Mouse (Mus musculus) MEL (cell line): ENCODE data around the gene Cyp1a2. TPM values are rescaled to one million over a fixed set of nuclear protein-coding genes. Genes with fewer than 3 reads are reported as not detected.
A peak's percentile ranks its signal among the peaks of the same experiment; 100 is the strongest.

ENCODE experiments used
- DNase-seq: peaks from one replicate; pipeline ENCODE4 v3.0.0; 2011; ENCODE audit warnings: low read depth, low spot score
- H3K27ac ChIP-seq: 2 replicates; pipeline ENCODE4 v1.5.1; 2012; ENCODE audit warnings: low read depth, mild to moderate bottlenecking, control low read depth, low read length, moderate library complexity; ENCODE audit not compliant: control insufficient read depth
- H3K27me3 ChIP-seq, 2 experiments: fragments of 150-350 bp in 1 of 2; sonication (generic) in 1 of 2; 2 replicates each; pipeline ENCODE4 v1.6.1; 2012; ENCODE audit warnings: low read length in 2 of 2, mild to moderate bottlenecking in 2 of 2, improper control_type of control experiment in 1 of 2, moderate library complexity in 1 of 2; ENCODE audit not compliant: insufficient read depth in 2 of 2, control insufficient read depth in 1 of 2
- H3K36me3 ChIP-seq, 2 experiments: 2 replicates each; pipeline ENCODE4 v1.6.1; 2012 to 2014; ENCODE audit warnings: low read length in 2 of 2, improper control_type of control experiment in 1 of 2, inconsistent platforms in 1 of 2, mild to moderate bottlenecking in 1 of 2; ENCODE audit not compliant: insufficient read depth in 2 of 2, control insufficient read depth in 1 of 2
- H3K4me1 ChIP-seq, 2 experiments: fragments of 150-350 bp in 1 of 2; sonication (generic) in 1 of 2; 2 replicates each; pipeline ENCODE4 v1.6.1; 2012; ENCODE audit warnings: low read length in 2 of 2, improper control_type of control experiment in 1 of 2, mild to moderate bottlenecking in 1 of 2; ENCODE audit not compliant: insufficient read depth in 2 of 2, control insufficient read depth in 1 of 2
- H3K4me3 ChIP-seq, 2 experiments: fragments of 150-350 bp in 1 of 2; sonication (generic) in 1 of 2; 2 replicates each; pipeline ENCODE4 v1.5.1; 2012; ENCODE audit warnings: low read depth in 2 of 2, low read length in 2 of 2, mild to moderate bottlenecking in 2 of 2, moderate library complexity in 2 of 2, control low read depth in 1 of 2, improper control_type of control experiment in 1 of 2; ENCODE audit not compliant: control insufficient read depth in 1 of 2, insufficient read depth in 1 of 2
- H3K79me2 ChIP-seq: 2 replicates; pipeline ENCODE4 v1.6.1; 2012; ENCODE audit warnings: mild to moderate bottlenecking, low read length, moderate library complexity; ENCODE audit not compliant: control insufficient read depth, poor library complexity, insufficient read depth
- H3K9ac ChIP-seq: 2 replicates; pipeline ENCODE4 v1.6.1; 2012; ENCODE audit warnings: low read depth, mild to moderate bottlenecking, control low read depth, low read length, moderate library complexity; ENCODE audit not compliant: control insufficient read depth, poor library complexity, severe bottlenecking
- H3K9me3 ChIP-seq: fragments of 150-350 bp; sonication (generic); replicated peaks from 2 replicates; pipeline ENCODE4 v1.6.1; 2012; ENCODE audit warnings: mild to moderate bottlenecking, low read length, improper control_type of control experiment, moderate library complexity; ENCODE audit not compliant: insufficient read depth
- BHLHE40 ChIP-seq: IDR thresholded peaks from 2 replicates; pipeline ENCODE4 v1.6.1; 2012; ENCODE audit warnings: low read depth, mild to moderate bottlenecking, inconsistent platforms, low read length, improper control_type of control experiment, borderline replicate concordance
- CHD1 ChIP-seq: IDR thresholded peaks from 2 replicates; pipeline ENCODE4 v1.6.1; 2012; ENCODE audit warnings: low read depth, mild to moderate bottlenecking, inconsistent platforms, low read length, improper control_type of control experiment
- CHD2 ChIP-seq: IDR thresholded peaks from 2 replicates; pipeline ENCODE4 v1.6.1; 2011; ENCODE audit warnings: low read length, improper control_type of control experiment
- CTCF ChIP-seq, 3 experiments: IDR thresholded peaks in 2 of 3; conservative IDR thresholded peaks in 1 of 3; 2 replicates each; pipeline ENCODE4 v1.5.1; 2011 to 2012; ENCODE audit warnings: low read length in 3 of 3, low read depth in 2 of 3, mild to moderate bottlenecking in 2 of 3, improper control_type of control experiment in 1 of 3, inconsistent platforms in 1 of 3, mixed read lengths in 1 of 3, moderate library complexity in 1 of 3; ENCODE audit not compliant: control insufficient read depth in 1 of 3, insufficient read depth in 1 of 3, poor library complexity in 1 of 3, severe bottlenecking in 1 of 3
- GABPA ChIP-seq: IDR thresholded peaks from 2 replicates; pipeline ENCODE4 v1.6.1; 2012; ENCODE audit warnings: low read depth, mild to moderate bottlenecking, inconsistent platforms, low read length, improper control_type of control experiment, moderate library complexity
- GATA1 ChIP-seq: IDR thresholded peaks from 2 replicates; pipeline ENCODE4 v1.6.1; 2011; ENCODE audit warnings: low read depth, low read length, improper control_type of control experiment
- HCFC1 ChIP-seq: IDR thresholded peaks from 2 replicates; pipeline ENCODE4 v1.6.1; 2012; ENCODE audit warnings: low read depth, mild to moderate bottlenecking, inconsistent platforms, low read length, improper control_type of control experiment, moderate library complexity
- JUND ChIP-seq: IDR thresholded peaks from 2 replicates; pipeline ENCODE4 v1.6.1; 2011; ENCODE audit warnings: low read depth, mild to moderate bottlenecking, improper control_type of control experiment, low read length
- KAT2A ChIP-seq: conservative IDR thresholded peaks from 2 replicates; pipeline ENCODE4 v1.6.1; 2012; ENCODE audit warnings: low read depth, low read length, improper control_type of control experiment, inconsistent platforms
- MAFK ChIP-seq: IDR thresholded peaks from 2 replicates; pipeline ENCODE4 v1.6.1; 2011; ENCODE audit warnings: low read depth, mild to moderate bottlenecking, low read length, improper control_type of control experiment, borderline replicate concordance
- MAZ ChIP-seq: IDR thresholded peaks from 2 replicates; pipeline ENCODE4 v1.6.1; 2012; ENCODE audit warnings: low read depth, mild to moderate bottlenecking, inconsistent platforms, low read length, improper control_type of control experiment
- MEF2A ChIP-seq: IDR thresholded peaks from 2 replicates; pipeline ENCODE4 v1.6.1; 2014; ENCODE audit warnings: low read depth, mild to moderate bottlenecking, inconsistent platforms, low read length, improper control_type of control experiment; ENCODE audit not compliant: poor library complexity, insufficient replicate concordance, severe bottlenecking; ENCODE audit errors: extremely low read depth
- MXI1 ChIP-seq: IDR thresholded peaks from 2 replicates; pipeline ENCODE4 v1.6.1; 2011; ENCODE audit warnings: mild to moderate bottlenecking, low read depth, low read length, improper control_type of control experiment
- NELFE ChIP-seq: IDR thresholded peaks from 2 replicates; pipeline ENCODE4 v1.6.1; 2011; ENCODE audit warnings: low read depth, low read length, improper control_type of control experiment
- NRF1 ChIP-seq: IDR thresholded peaks from 2 replicates; pipeline ENCODE4 v1.6.1; 2014; ENCODE audit warnings: low read depth, mild to moderate bottlenecking, inconsistent platforms, low read length, improper control_type of control experiment, moderate library complexity; ENCODE audit not compliant: poor library complexity, insufficient read depth, severe bottlenecking
- POLR2A ChIP-seq, 2 experiments: IDR thresholded peaks; 2 replicates each; pipeline ENCODE4 v1.6.1; 2011 to 2012; ENCODE audit warnings: low read length in 2 of 2, mild to moderate bottlenecking in 2 of 2, control low read depth in 1 of 2, improper control_type of control experiment in 1 of 2, low read depth in 1 of 2, moderate library complexity in 1 of 2; ENCODE audit not compliant: control insufficient read depth in 1 of 2, insufficient read depth in 1 of 2, poor library complexity in 1 of 2
- POLR2AphosphoS2 ChIP-seq: IDR thresholded peaks from 2 replicates; pipeline ENCODE4 v1.6.1; 2011; ENCODE audit warnings: low read length, improper control_type of control experiment
- RAD21 ChIP-seq: IDR thresholded peaks from 2 replicates; pipeline ENCODE4 v1.6.1; 2011; ENCODE audit warnings: mild to moderate bottlenecking, low read depth, low read length, improper control_type of control experiment
- TAL1 ChIP-seq: IDR thresholded peaks from 2 replicates; pipeline ENCODE4 v1.6.1; 2012; ENCODE audit warnings: mild to moderate bottlenecking, inconsistent platforms, low read length, moderate library complexity, mixed read lengths
- TBP ChIP-seq: IDR thresholded peaks from 2 replicates; pipeline ENCODE4 v1.8.0; 2011; ENCODE audit warnings: low read depth, low read length, improper control_type of control experiment
- TCF12 ChIP-seq: IDR thresholded peaks from 2 replicates; pipeline ENCODE4 v1.6.1; 2014; ENCODE audit warnings: low read depth, mild to moderate bottlenecking, inconsistent platforms, low read length, improper control_type of control experiment, moderate library complexity
- USF1 ChIP-seq: IDR thresholded peaks from 2 replicates; pipeline ENCODE4 v1.6.1; 2014; ENCODE audit warnings: low read depth, mild to moderate bottlenecking, inconsistent platforms, low read length, improper control_type of control experiment, moderate library complexity
- USF2 ChIP-seq, 2 experiments: IDR thresholded peaks; 2 replicates each; pipeline ENCODE4 v1.6.1; 2011 to 2012; ENCODE audit warnings: improper control_type of control experiment in 2 of 2, low read length in 2 of 2, borderline replicate concordance in 1 of 2, inconsistent platforms in 1 of 2, low read depth in 1 of 2, mild to moderate bottlenecking in 1 of 2; ENCODE audit not compliant: insufficient read depth in 1 of 2
- ZC3H11A ChIP-seq: IDR thresholded peaks from 2 replicates; pipeline ENCODE4 v1.6.1; 2012; ENCODE audit warnings: low read depth, mild to moderate bottlenecking, inconsistent platforms, low read length, improper control_type of control experiment
- ZKSCAN1 ChIP-seq: IDR thresholded peaks from 2 replicates; pipeline ENCODE4 v1.6.1; 2012; ENCODE audit warnings: low read depth, mild to moderate bottlenecking, inconsistent platforms, low read length, improper control_type of control experiment, moderate library complexity
- ZMIZ1 ChIP-seq: IDR thresholded peaks from 2 replicates; pipeline ENCODE4 v1.6.1; 2012; ENCODE audit warnings: low read depth, mild to moderate bottlenecking, inconsistent platforms, low read length, improper control_type of control experiment, moderate library complexity
- ZNF384 ChIP-seq: IDR thresholded peaks from 2 replicates; pipeline ENCODE4 v1.6.1; 2012; ENCODE audit warnings: low read depth, mild to moderate bottlenecking, inconsistent platforms, low read length, improper control_type of control experiment
- polyA plus RNA-seq, 2 experiments: library from polyadenylated mRNA; stranded (reverse) in 1 of 2; unstranded in 1 of 2; fragments of >175 nt in 1 of 2; fragments of >200 nt in 1 of 2; gene quantifications; 2 replicates each; pipeline versions ENCODE4 v1.2.1 to v1.2.4; 2012; ENCODE audit warnings: low replicate concordance in 2 of 2, low read depth in 1 of 2; ENCODE audit not compliant: insufficient read length in 2 of 2, insufficient read depth in 1 of 2, missing spikeins in 1 of 2
- total RNA-seq: library from RNA; depleted of rRNA; stranded (reverse); fragments of 300-350 nt; gene quantifications from 2 replicates; pipeline ENCODE4 v1.2.3, GENCODE M21; 2012

Cyp1a2 gene
- total and polyA plus RNA-seq, 3 experiments: not detected

GRCm38 (mm10) chr9:57696380-57697285 is 13.1 kb upstream of the Cyp1a2 start:
- Histone ChIP-seq H3K9me3 (no peaks in the 10 kb centered on the region), H3K27ac (no peak overlapping the region), H3K27me3 (peaks cover 31 to 42% of the 10 kb centered on the region in 2 experiments), H3K36me3 (no peaks in the 10 kb centered on the region), H3K4me3 (peak overlapping the region; percentile 21 to 35; a peak in 3 of 4 replicates), H3K4me1 (peaks cover 0 to 7% of the 10 kb centered on the region in 2 experiments; a peak in 2 of 4 replicates), H3K9ac (no peak overlapping the region), H3K79me2 (no peaks in the 10 kb centered on the region)
- peak; percentile 24 for DNase-seq
- TF ChIP-seq TAL1 (no peak), NELFE (no peak), MAFK (no peak), USF1 (no peak), GATA1 (no peak), ZC3H11A (no peak), MEF2A (no peak), MXI1 (no peak), USF2 (IDR thresholded peaks at IDR 0.05; ENCODE audit: borderline replicate concordance in 1 of 2, insufficient read depth in 1 of 2, low read depth in 1 of 2, low read length in 2 of 2) (no peak), TCF12 (no peak), ZKSCAN1 (no peak), TBP (no peak), CHD2 (no peak), CHD1 (no peak), ZNF384 (no peak)

- Histone ChIP-seq H3K27me3 (peaks cover 29 to 44% of the 10 kb centered on the region in 2 experiments), H3K9me3 (no peaks in the 10 kb centered on the region), H3K79me2 (no peaks in the 10 kb centered on the region)
Observed at GRCm38 (mm10) chr9:57694108-57694507, 10.6 kb upstream of the Cyp1a2 start.

More at GRCm38 (mm10) chr9:57694108-57694507, 10.6 kb upstream of the Cyp1a2 start:
- no peak overlapping the region for H3K9ac ChIP-seq
- no peak for TF ChIP-seq POLR2A (IDR thresholded peaks at IDR 0.05; ENCODE audit: control insufficient read depth in 1 of 2, insufficient read depth in 1 of 2, low read depth in 1 of 2, low read length in 2 of 2, poor library complexity in 1 of 2)
- no peak for TF ChIP-seq POLR2AphosphoS2
- no peak for TF ChIP-seq MXI1
- no peak for TF ChIP-seq JUND
- TF ChIP-seq ZMIZ1: no peak
- no peak for TF ChIP-seq HCFC1
- TF ChIP-seq RAD21: no peak
- no peak for TF ChIP-seq TBP
- TF ChIP-seq NRF1: no peak
- no peak for TF ChIP-seq BHLHE40
- TF ChIP-seq MAZ: no peak
- TF ChIP-seq TAL1: no peak
- no peak for TF ChIP-seq GABPA
- TF ChIP-seq CTCF (IDR thresholded peaks at IDR 0.05 in 2 of 3, conservative IDR thresholded peaks at IDR 0.05 in 1 of 3; ENCODE audit: control insufficient read depth in 1 of 3, insufficient read depth in 1 of 3, low read depth in 2 of 3, low read length in 3 of 3, poor library complexity in 1 of 3, severe bottlenecking in 1 of 3): no peak
- TF ChIP-seq MAFK: no peak
- no peak for TF ChIP-seq KAT2A
- H3K4me1 ChIP-seq: peaks cover 0 to 7% of the 10 kb centered on the region in 2 experiments; a peak in 2 of 4 replicates
- H3K27ac ChIP-seq: no peak overlapping the region
- DNase-seq: no peak
- H3K36me3 ChIP-seq: no peaks in the 10 kb centered on the region
- no peak overlapping the region for H3K4me3 ChIP-seq
